Mouse (Mus musculus) liver, adult 2 months (tissue): ENCODE measurements at regions not wholly inside any gene's neighbourhood (a gene's known extent, or its start where the extent isn't known, plus 50 kb on each side); places are given as distances from the start of the nearest gene placed in this dataset.

ENCODE experiments used
- CTCF ChIP-seq: fragments of 200-500 bp; IDR thresholded peaks from 2 replicates; pipeline ENCODE4 v1.5.1; 2011; ENCODE audit warnings: low read depth, low read length, control low read depth
- POLR2A ChIP-seq: fragments of 200-500 bp; IDR thresholded peaks from 2 replicates; pipeline ENCODE4 v1.6.1; 2011; ENCODE audit warnings: low read length, control low read depth; ENCODE audit not compliant: insufficient read depth; ENCODE audit errors: extremely low read depth

DNA sequence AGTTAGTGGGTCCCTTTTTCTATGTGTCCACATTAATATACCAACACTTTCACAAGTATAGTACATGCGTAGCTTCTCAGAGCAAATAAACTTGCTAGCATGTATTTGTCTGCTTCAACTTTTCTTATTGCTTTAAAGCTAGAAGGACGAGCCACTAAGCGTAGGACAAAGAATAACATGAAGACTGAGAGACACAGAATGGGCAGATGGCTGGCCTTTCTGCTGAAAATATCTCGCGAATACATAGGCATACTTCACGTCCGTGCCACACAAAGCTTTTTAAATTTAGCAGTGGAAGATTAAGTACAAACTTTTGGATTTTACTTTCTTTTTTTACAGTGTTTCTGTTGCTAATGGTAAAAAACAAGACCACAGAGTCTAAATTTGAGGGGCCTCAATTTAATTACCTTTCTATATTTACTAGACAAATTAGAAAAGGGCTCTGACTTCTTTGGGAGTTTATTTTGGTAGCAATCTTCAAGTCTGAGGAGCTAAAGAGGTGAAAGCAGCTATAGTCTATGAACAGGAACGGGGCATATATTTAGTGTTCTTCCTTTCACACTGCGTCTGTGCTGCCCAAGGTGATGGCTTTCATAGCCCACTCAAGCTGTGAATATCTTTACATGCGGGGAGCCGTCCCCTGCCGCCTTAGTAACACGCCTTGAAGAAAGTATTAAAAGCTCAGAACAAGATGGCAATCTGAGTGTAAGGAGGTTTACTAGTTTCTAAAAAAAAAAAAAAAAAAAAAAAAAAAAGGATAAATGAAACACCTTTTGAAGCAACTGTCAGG, 145.7 kb upstream of the Nwd2 start:
- TF ChIP-seq CTCF, result no peak
- TF ChIP-seq POLR2A, result no peak
